Mouse (Mus musculus): ENCODE data around the gene Npm3. TPM values are rescaled to one million over a fixed set of nuclear protein-coding genes. Genes with fewer than 3 reads are reported as not detected.

The Npm3 gene
- polyA plus RNA-seq, 3 experiments from 2014 or later, result 12.9 to 73.1 (median 57.3) TPM

GRCm38 (mm10) chr19:45733564-45733963 is 15.8 kb downstream of the Npm3 start:
- no peak for ATAC-seq

GRCm38 (mm10) chr19:45731658-45732057 is 17.7 kb downstream of the Npm3 start:
- no peak for ATAC-seq

GRCm38 (mm10) chr19:45730042-45730441 is 19.3 kb downstream of the Npm3 start:
- ATAC-seq, result no peak

GRCm38 (mm10) chr19:45727231-45727630 is 22.2 kb downstream of the Npm3 start:
- no peak for ATAC-seq

GRCm38 (mm10) chr19:45725677-45726277 is 23.6 kb downstream of the Npm3 start:
- ATAC-seq, result no peak

GRCm38 (mm10) chr19:45722188-45722587 is 27.2 kb downstream of the Npm3 start:
- no peak for ATAC-seq

- no peak for ATAC-seq
These were observed 31.1 kb downstream of the Npm3 start for GRCm38 (mm10) chr19:45718286-45718685.

GRCm38 (mm10) chr19:45717493-45718220 is 31.7 kb downstream of the Npm3 start:
- no peak for ATAC-seq

- ATAC-seq, result no peak
These were observed 40.7 kb downstream of the Npm3 start for GRCm38 (mm10) chr19:45708704-45709103.

Other genes starting within 250 kb of the Npm3 start
- 10 to 100 TPM; 24.9 to 27.6 (median 25.5) TPM for gene Poll, start 189.1 kb downstream of the Npm3 start, polyA plus RNA-seq (2017; shearing (Covaris generic))
- 10 to 100 TPM; 58.9 to 75.9 (median 69.8) TPM for gene Gm17018, start 189.0 kb downstream of the Npm3 start, polyA plus RNA-seq (2017; shearing (Covaris generic))
- gene Fbxw4, start 89.3 kb downstream of the Npm3 start, polyA plus RNA-seq (2017; shearing (Covaris generic)), result 10 to 100 TPM in 2 of 3 experiments, 1 to 10 TPM in 1; 6.0 to 14.9 (median 14.4) TPM
- not detected for gene Fgf8, start 6.7 kb downstream of the Npm3 start, polyA plus RNA-seq (2017; shearing (Covaris generic))
- gene Mgea5, start 34.2 kb upstream of the Npm3 start, polyA plus RNA-seq (2017; shearing (Covaris generic)), result 100 to 1,000 TPM; 124 to 242 (median 205) TPM
- gene Kcnip2, start 66.5 kb upstream of the Npm3 start, polyA plus RNA-seq (2017; shearing (Covaris generic)), result 10 to 100 TPM in 2 of 3 experiments, 1 to 10 TPM in 1; 3.4 to 13.9 (median 10.1) TPM
- gene Armh3, start 248.9 kb upstream of the Npm3 start, polyA plus RNA-seq (2017; shearing (Covaris generic)), result 10 to 100 TPM in 1 of 3 experiments, 1 to 10 TPM in 2; 8.0 to 10.9 (median 9.5) TPM

Measured in inflammation-experienced regulatory T-cells, adult 6 months (primary cell).